Mouse (Mus musculus) kidney, postnatal 14 days (tissue): ENCODE data around the gene Chrna7.

Source experiments
- DNase-seq: peaks from one replicate; pipeline ENCODE4 v3.0.0; 2022; ENCODE audit warnings: mixed read lengths

Chrna7 gene

GRCm38 (mm10) chr7:63060996-63061395, 151.4 kb downstream of the Chrna7 start:
- no peak for DNase-seq
